Mouse (Mus musculus) kidney, embryonic 16.5 days (tissue): ENCODE measurements around the gene Map4k5. TPM values are rescaled to one million over a fixed set of nuclear protein-coding genes. Genes with fewer than 3 reads are reported as not detected.

Source experiments
- ATAC-seq: fragments of 200-750 bp; cut with Nextera tagmentation; 2 replicates; pipeline ENCODE4 v1.8.0; 2017; ENCODE audit warnings: moderate TSS enrichment; ENCODE audit not compliant: low FRiP score, low TSS enrichment
- H3K27ac ChIP-seq: fragments of 300-500 bp; sonication (generic); 2 replicates; pipeline ENCODE4 v1.5.1; 2014; ENCODE audit warnings: low read length
- H3K27me3 ChIP-seq: fragments of 300-500 bp; sonication (generic); 2 replicates; pipeline ENCODE4 v1.6.1; 2014; ENCODE audit warnings: low read length, control low read depth, mixed read lengths; ENCODE audit not compliant: insufficient read depth
- H3K36me3 ChIP-seq: fragments of 300-500 bp; sonication (generic); 2 replicates; pipeline ENCODE4 v1.6.1; 2014; ENCODE audit warnings: low read length, control low read depth, mixed read lengths; ENCODE audit not compliant: insufficient read depth
- H3K4me1 ChIP-seq: fragments of 300-500 bp; sonication (generic); 2 replicates; pipeline ENCODE4 v1.6.1; 2014; ENCODE audit warnings: low read length, control low read depth, mixed read lengths; ENCODE audit not compliant: insufficient read depth
- H3K4me2 ChIP-seq: fragments of 300-500 bp; sonication (generic); replicated peaks from 2 replicates; pipeline ENCODE4 v1.6.1; 2014; ENCODE audit warnings: low read depth, low read length
- H3K4me3 ChIP-seq: fragments of 300-500 bp; sonication (generic); 2 replicates; pipeline ENCODE4 v1.5.1; 2014; ENCODE audit warnings: mild to moderate bottlenecking, low read length
- H3K9ac ChIP-seq: fragments of 300-500 bp; sonication (generic); replicated peaks from 2 replicates; pipeline ENCODE4 v1.6.1; 2014; ENCODE audit warnings: low read length
- H3K9me3 ChIP-seq: fragments of 300-500 bp; sonication (generic); 2 replicates; pipeline ENCODE4 v1.6.1; 2016; ENCODE audit warnings: low read length, control low read depth
- WGBS: fragments of 180-500 bp; shearing (Covaris S2); extraction: QIAGEN DNeasy Blood & Tissue Kit; methylation state at CpG from one replicate; pipeline ENCODE4 v1.1.7; 2014; 5-methylcytosine and 5-hydroxymethylcytosine counted together
- polyA plus RNA-seq: library from polyadenylated mRNA; unstranded; fragments of >200 nt; fragmentation: Nextera tagmentation; extraction: Ambion mirVana; gene quantifications from 2 replicates; pipeline ENCODE4 v1.2.1, GENCODE M21; 2015

Map4k5 gene
- polyA plus RNA-seq, result 31.5 and 32.6 TPM in 2 replicates

- H3K9me3 ChIP-seq, result no peaks in the 10 kb centered on the region
- H3K27ac ChIP-seq, result peak within 1 kb of the TSS; percentile 92
- WGBS, result under 1% methylated on average over 115 of the region's 118 CpGs
- no peaks in the 10 kb centered on the region for H3K36me3 ChIP-seq
- peak within 1 kb of the TSS; percentile 71 for H3K4me3 ChIP-seq
- no peaks in the 10 kb centered on the region for H3K27me3 ChIP-seq
- peak within 1 kb of the TSS; percentile 66 for H3K4me2 ChIP-seq
- peak; percentile 96 for ATAC-seq
- peaks cover 39% of the 10 kb centered on the region for H3K4me1 ChIP-seq
- H3K9ac ChIP-seq, result peak within 1 kb of the TSS; percentile 99
Measured at GRCm38 (mm10) chr12:69892371-69893251, at the start of gene Map4k5, which contains the start of gene Atl1. Gene Map4k5 (minus strand): TSS chr12:69893200. Gene Atl1 (plus strand): TSS chr12:69892614.

GRCm38 (mm10) chr12:69941655-69942329 is 48.8 kb upstream of the Map4k5 start:
- 64% methylated on average over 1 of the region's 1 CpGs for WGBS
- Histone ChIP-seq H3K4me3 (no peak overlapping the region), H3K4me1 (no peaks in the 10 kb centered on the region), H3K36me3 (no peaks in the 10 kb centered on the region), H3K9ac (no peak overlapping the region), H3K27ac (no peak overlapping the region), H3K9me3 (no peaks in the 10 kb centered on the region), H3K4me2 (no peak overlapping the region), H3K27me3 (no peaks in the 10 kb centered on the region)
- ATAC-seq, result no peak

DNA sequence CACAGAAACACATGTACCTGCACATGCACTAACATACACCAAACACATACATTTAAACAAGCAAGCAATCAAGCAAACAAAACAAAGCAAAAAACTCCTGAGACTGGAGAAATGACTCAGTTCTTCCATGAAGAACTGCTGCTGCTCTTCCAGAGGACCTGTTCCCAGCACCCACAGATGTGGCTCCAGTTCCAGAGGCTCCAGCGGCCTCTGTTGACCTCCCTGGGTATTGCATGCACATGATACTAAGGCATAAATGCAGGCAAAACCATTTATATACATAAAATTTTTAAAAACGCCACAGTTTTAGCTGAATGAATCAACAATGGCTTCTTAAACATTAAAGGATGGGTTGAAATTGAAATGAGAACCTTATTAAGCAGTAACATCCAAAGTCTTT is 46.3 kb upstream of the Map4k5 start:
- Histone ChIP-seq H3K36me3 (no peaks in the 10 kb centered on the region), H3K9me3 (no peaks in the 10 kb centered on the region), H3K4me2 (no peak overlapping the region), H3K27me3 (no peaks in the 10 kb centered on the region), H3K27ac (no peak overlapping the region), H3K9ac (no peak overlapping the region), H3K4me1 (no peaks in the 10 kb centered on the region), H3K4me3 (no peak overlapping the region)
- WGBS, result 59% methylated on average over 2 of the region's 2 CpGs
- ATAC-seq, result no peak

- H3K27ac ChIP-seq, result no peak overlapping the region
- WGBS, result 83% methylated on average over 5 of the region's 5 CpGs
- no peak overlapping the region for H3K4me2 ChIP-seq
- no peaks in the 10 kb centered on the region for H3K27me3 ChIP-seq
- no peak overlapping the region for H3K4me3 ChIP-seq
- no peaks in the 10 kb centered on the region for H3K36me3 ChIP-seq
- no peaks in the 10 kb centered on the region for H3K4me1 ChIP-seq
- no peaks in the 10 kb centered on the region for H3K9me3 ChIP-seq
- H3K9ac ChIP-seq, result no peak overlapping the region
- no peak for ATAC-seq
Measured at GRCm38 (mm10) chr12:69937731-69938130, 44.7 kb upstream of the Map4k5 start.

- ATAC-seq, result no peak
- no peak overlapping the region for H3K27ac ChIP-seq
- no peaks in the 10 kb centered on the region for H3K36me3 ChIP-seq
- WGBS, result 59% methylated on average over 7 of the region's 7 CpGs
- H3K27me3 ChIP-seq, result no peaks in the 10 kb centered on the region
- no peak overlapping the region for H3K9ac ChIP-seq
- no peak overlapping the region for H3K4me2 ChIP-seq
- no peaks in the 10 kb centered on the region for H3K9me3 ChIP-seq
- H3K4me1 ChIP-seq, result no peaks in the 10 kb centered on the region
- no peak overlapping the region for H3K4me3 ChIP-seq
Measured at GRCm38 (mm10) chr12:69926716-69927115, 33.7 kb upstream of the Map4k5 start.

- no peaks in the 10 kb centered on the region for H3K27me3 ChIP-seq
- no peak for ATAC-seq
- no peak overlapping the region for H3K27ac ChIP-seq
- no peaks in the 10 kb centered on the region for H3K4me1 ChIP-seq
- H3K4me3 ChIP-seq, result no peak overlapping the region
- no peaks in the 10 kb centered on the region for H3K9me3 ChIP-seq
- H3K4me2 ChIP-seq, result no peak overlapping the region
- WGBS, result 14% methylated on average over 5 of the region's 5 CpGs
- no peak overlapping the region for H3K9ac ChIP-seq
- no peaks in the 10 kb centered on the region for H3K36me3 ChIP-seq
Measured at GRCm38 (mm10) chr12:69924012-69924411, 31.0 kb upstream of the Map4k5 start.

- Histone ChIP-seq H3K4me3 (no peak overlapping the region), H3K4me2 (no peak overlapping the region)
- WGBS, result 81% methylated on average over 3 of the region's 3 CpGs
Measured at GRCm38 (mm10) chr12:69923603-69924002, 30.6 kb upstream of the Map4k5 start.

GRCm38 (mm10) chr12:69923128-69923527 is 30.1 kb upstream of the Map4k5 start:
- no peak overlapping the region for H3K4me2 ChIP-seq
- H3K27ac ChIP-seq, result no peak overlapping the region
- no peaks in the 10 kb centered on the region for H3K27me3 ChIP-seq
- no peak overlapping the region for H3K4me3 ChIP-seq
- H3K9ac ChIP-seq, result no peak overlapping the region
- H3K9me3 ChIP-seq, result no peaks in the 10 kb centered on the region
- no peaks in the 10 kb centered on the region for H3K36me3 ChIP-seq
- H3K4me1 ChIP-seq, result no peaks in the 10 kb centered on the region
- no peak for ATAC-seq
- WGBS, result 81% methylated on average over 3 of the region's 3 CpGs

More at GRCm38 (mm10) chr12:69923603-69924002, 30.6 kb upstream of the Map4k5 start:
- no peak for ATAC-seq
- H3K9ac ChIP-seq, result no peak overlapping the region
- no peaks in the 10 kb centered on the region for H3K4me1 ChIP-seq
- H3K36me3 ChIP-seq, result no peaks in the 10 kb centered on the region
- no peaks in the 10 kb centered on the region for H3K9me3 ChIP-seq
- no peak overlapping the region for H3K27ac ChIP-seq
- no peaks in the 10 kb centered on the region for H3K27me3 ChIP-seq

DNA sequence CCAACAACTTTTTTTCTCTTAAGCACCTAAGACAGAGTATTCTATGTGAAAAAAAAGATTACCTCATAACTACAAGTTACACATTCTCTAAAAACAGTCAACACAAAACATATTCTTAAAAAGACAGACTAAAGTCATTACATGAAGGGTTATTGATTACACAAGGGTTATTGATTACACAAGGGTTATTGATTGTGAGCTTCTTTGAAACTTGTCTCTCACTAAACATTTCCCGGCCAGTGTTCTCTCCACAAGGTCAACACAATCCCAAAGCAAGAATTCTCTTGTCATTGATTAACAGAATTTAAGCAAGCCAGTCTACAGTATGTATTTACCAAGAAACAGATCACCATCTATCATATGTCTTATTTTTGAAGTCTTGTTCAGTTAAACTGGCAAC is 29.1 kb upstream of the Map4k5 start:
- Histone ChIP-seq H3K4me3 (no peak overlapping the region), H3K9ac (no peak overlapping the region), H3K27ac (no peak overlapping the region), H3K27me3 (no peaks in the 10 kb centered on the region), H3K36me3 (no peaks in the 10 kb centered on the region), H3K9me3 (no peaks in the 10 kb centered on the region), H3K4me1 (no peaks in the 10 kb centered on the region), H3K4me2 (no peak overlapping the region)
- ATAC-seq, result no peak
- 76% methylated on average over 1 of the region's 1 CpGs for WGBS

DNA sequence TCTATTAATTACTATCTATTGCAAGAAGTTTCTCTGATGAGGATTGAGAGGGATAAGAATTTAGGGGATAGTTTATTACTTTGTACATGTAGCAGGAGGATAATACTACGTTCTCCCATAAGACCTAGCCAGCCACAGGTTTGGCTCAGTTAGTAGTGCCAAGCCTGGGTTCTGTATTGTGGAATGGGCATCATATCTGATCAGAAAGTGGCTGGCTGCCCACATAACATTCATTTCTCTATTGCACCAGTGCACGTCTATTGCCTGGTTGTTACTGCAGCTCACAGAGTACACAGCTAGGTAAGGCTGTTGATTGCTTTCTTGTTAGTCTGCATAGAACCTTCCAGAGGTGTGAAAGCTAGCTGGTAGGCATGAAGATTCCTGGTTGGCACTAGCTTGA is 24.9 kb upstream of the Map4k5 start:
- 71% methylated on average over 2 of the region's 2 CpGs for WGBS
- no peak for ATAC-seq

More for the DNA sequence above, 24.9 kb upstream of the Map4k5 start:
- Histone ChIP-seq H3K27ac (no peak overlapping the region), H3K9ac (no peak overlapping the region), H3K4me3 (no peak overlapping the region), H3K4me1 (no peaks in the 10 kb centered on the region), H3K36me3 (no peaks in the 10 kb centered on the region), H3K4me2 (no peak overlapping the region), H3K27me3 (no peaks in the 10 kb centered on the region), H3K9me3 (no peaks in the 10 kb centered on the region)
